Mouse (Mus musculus): ENCODE data around the gene Xpo5. TPM values are rescaled to one million over a fixed set of nuclear protein-coding genes. Genes with fewer than 3 reads are reported as not detected.

The Xpo5 gene
- polyA plus RNA-seq, 1 experiment from 2014 or later, result 29.9 TPM

DNA sequence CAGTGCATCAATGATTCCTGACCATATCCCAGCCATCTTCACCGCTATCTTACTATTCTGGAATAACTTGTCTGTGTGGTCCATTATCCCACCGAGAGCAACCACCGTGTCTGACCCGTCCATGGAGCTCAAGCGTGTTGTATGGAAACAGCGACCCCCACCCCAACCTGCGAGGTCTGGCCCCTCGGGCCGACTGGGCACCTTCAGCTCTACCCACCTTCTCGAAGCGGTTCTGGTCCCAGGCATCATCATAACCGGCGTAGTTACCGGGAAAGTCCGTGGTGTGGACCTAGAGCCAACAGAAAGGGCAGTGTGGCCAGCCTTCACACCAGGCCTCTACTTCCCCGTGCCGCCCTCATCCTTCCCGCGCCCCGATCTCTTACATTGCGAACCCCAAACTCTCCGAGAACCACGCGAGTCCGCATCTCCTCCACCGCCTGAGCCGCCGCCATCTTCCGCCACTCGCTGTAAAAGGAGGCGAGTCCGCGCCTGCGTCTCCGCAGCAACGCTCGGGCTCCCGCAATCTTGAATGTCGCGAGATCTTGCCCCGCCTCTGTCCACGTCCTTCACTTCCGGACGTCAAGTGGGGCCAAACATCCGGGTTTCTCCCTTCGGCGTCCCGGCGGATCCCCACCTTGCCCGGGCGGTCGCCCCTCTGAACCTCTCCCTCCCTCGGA lies 45.1 kb downstream of the Xpo5 start, which contains the start of the genes Polr1c and Yipf3:
Gene Polr1c, minus strand, starts transcription at position 543 of the 677 bp plus-strand sequence.
Gene Yipf3, plus strand, starts transcription at position 569 of the 677 bp plus-strand sequence.
- under 1% methylated on average over 53 of the region's 53 CpGs for WGBS
- Histone ChIP-seq H3K36me3 (peaks cover 74% of the 10 kb centered on the region), H3K4me1 (peaks cover 37% of the 10 kb centered on the region), H3K4me2 (peak within 1 kb of the TSS; percentile 89), H3K9me3 (replicated peaks) (no peaks in the 10 kb centered on the region), H3K9ac (replicated peaks) (peak within 1 kb of the TSS; percentile 93), H3K27me3 (replicated peaks) (no peaks in the 10 kb centered on the region), H3K4me3 (replicated peaks) (peak within 1 kb of the TSS; percentile 81), H3K27ac (replicated peaks) (peak within 1 kb of the TSS; percentile 89)
- peak; percentile 93 for ATAC-seq (ENCODE audit: low FRiP score)

DNA sequence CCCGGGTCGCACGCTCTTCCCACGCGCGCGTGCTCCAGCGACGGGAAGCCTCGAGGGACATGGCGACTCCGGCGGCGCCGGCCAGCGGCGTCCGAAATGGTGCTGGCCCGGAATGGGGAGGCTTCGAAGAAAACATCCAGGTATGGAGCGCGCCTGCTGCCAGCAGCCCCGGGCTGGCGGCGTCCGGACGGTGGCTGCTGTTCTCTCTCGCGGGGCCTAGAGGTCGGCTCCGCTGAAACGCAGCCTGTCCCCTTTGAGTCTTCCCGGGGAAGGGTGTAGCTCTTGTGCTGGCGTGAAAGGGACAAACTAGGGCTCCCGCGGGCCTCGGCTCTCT lies 45.6 kb downstream of the Xpo5 start:
- Histone ChIP-seq H3K9ac (replicated peaks) (peak overlapping the region; percentile 93), H3K36me3 (peaks cover 69% of the 10 kb centered on the region), H3K9me3 (replicated peaks) (no peaks in the 10 kb centered on the region), H3K27ac (replicated peaks) (peak overlapping the region; percentile 89), H3K4me1 (peaks cover 40% of the 10 kb centered on the region), H3K4me2 (peak overlapping the region; percentile 89), H3K4me3 (replicated peaks) (peak overlapping the region; percentile 81), H3K27me3 (replicated peaks) (no peaks in the 10 kb centered on the region)
- ATAC-seq (ENCODE audit: low FRiP score), result peak; percentile 43
- WGBS, result 1% methylated on average over 37 of the region's 37 CpGs

DNA sequence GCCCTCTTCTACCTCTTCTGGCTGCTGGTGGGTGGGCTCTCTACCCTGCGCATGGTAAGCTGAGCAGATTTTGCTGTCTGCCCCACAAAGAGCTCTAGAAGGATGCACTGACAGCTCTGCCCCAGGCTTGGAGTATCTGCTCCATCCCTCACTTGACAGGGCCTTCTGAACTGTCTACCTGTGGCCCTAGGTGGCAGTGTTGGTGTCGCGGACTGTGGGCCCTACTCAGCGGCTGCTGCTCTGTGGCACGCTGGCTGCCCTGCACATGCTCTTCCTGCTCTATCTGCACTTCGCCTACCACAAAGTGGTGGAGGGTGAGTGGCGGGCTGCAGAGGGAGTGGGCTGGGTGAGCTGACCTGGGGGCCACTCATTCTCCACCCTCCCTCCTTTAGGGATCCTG lies 48.6 kb downstream of the Xpo5 start:
- H3K4me2 ChIP-seq, result no peak overlapping the region
- H3K36me3 ChIP-seq, result peaks cover 40% of the 10 kb centered on the region
- H3K4me3 ChIP-seq (replicated peaks), result no peak overlapping the region
- H3K9me3 ChIP-seq (replicated peaks), result no peaks in the 10 kb centered on the region
- no peak overlapping the region for H3K27ac ChIP-seq (replicated peaks)
- peaks cover 56% of the 10 kb centered on the region for H3K4me1 ChIP-seq
- ATAC-seq (ENCODE audit: low FRiP score), result no peak
- WGBS, result 89% methylated on average over 7 of the region's 7 CpGs
- H3K9ac ChIP-seq (replicated peaks), result no peak overlapping the region
- H3K27me3 ChIP-seq (replicated peaks), result no peaks in the 10 kb centered on the region

DNA sequence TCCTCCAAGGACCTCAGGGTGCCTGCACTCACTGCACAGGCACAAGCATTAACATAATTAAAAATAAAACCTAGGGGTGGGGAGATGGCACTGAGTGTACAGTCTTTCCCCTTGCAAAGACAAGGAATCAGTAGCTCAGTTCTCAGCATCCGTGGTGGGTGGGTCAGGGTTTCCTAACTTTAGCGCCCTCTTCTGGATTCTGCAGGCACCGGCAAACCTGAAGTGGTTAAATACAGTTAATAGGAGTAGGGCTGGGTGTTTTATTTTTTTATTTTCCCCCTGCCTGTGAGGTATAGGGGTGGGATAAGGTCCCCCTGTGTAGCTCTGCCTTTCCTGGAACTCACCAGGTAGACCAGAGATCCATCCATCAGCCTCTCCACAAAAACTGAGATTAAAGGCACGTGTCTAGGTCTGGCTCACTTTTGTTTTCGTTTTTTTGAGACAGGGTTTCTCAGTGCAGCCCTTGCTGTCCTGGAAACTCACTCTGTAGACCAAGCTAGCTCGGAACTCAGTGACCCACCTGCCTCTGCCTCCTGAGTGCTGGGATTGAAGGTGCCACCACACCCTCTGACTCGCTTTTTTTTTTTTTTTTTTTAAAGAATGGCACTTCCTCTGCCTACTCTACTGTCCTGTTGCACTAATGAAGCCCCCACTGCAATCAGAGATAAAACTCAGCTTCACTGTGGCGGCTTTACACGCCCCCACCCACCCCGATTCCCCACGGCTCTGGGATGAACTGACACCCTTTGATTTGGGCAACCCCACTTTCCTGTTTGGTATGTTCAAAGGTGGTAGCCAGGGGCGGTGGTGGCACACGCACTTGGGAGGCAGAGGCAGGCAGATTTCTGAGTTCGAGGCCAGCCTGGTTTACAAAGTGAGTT lies 50.2 kb downstream of the Xpo5 start:
- ATAC-seq (ENCODE audit: low FRiP score), result 0 out of 2 replicates have a peak, but pooled peaks have one; percentile 1
- Histone ChIP-seq H3K27me3 (replicated peaks) (no peaks in the 10 kb centered on the region), H3K9ac (replicated peaks) (0 out of 2 replicates have a peak overlapping the region, but pooled peaks have one; percentile 75), H3K4me1 (peaks cover 45% of the 10 kb centered on the region), H3K9me3 (replicated peaks) (no peaks in the 10 kb centered on the region), H3K27ac (replicated peaks) (peak overlapping the region; percentile 78), H3K4me3 (replicated peaks) (peak overlapping the region; percentile 81), H3K4me2 (peak overlapping the region; percentile 94), H3K36me3 (peaks cover 45% of the 10 kb centered on the region)
- WGBS, result 59% methylated on average over 14 of the region's 14 CpGs

DNA sequence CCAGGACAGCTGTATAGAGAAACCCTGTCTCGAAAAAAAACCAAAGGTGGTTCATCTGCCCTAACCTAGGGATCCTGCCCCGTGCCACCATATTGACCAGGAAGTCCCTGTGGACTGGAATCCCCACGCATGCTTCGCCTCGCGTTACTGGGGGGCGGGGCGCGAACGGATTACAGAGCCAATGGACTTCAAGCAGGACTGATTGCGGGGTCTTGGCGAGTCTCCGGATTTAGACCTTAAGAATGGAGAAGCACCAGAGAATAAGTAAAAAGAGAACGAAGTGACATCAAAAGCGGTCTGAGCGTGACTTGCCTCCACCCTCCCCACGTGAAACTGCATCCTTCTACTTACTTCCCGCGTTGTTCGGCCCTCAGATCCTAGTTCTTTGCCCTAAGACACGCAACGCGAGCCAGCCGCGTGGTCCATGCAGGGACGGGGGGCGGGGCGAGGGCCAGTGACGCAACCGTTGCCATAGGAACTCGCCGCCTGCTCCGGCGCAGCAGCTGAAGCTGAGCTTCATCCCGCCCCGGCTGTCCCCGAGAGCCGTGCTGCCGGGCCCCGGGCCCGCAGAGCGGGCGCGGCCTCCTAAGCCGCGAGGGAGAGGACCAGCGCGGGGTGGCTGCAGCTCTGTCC lies 51.0 kb downstream of the Xpo5 start, which contains the start of gene Lrrc73:
Gene Lrrc73, plus strand, starts transcription at position 80 of the 633 bp plus-strand sequence.
- ATAC-seq (ENCODE audit: low FRiP score), result peak; percentile 93
- H3K9ac ChIP-seq (replicated peaks), result peak within 1 kb of the TSS; percentile 75
- H3K4me3 ChIP-seq (replicated peaks), result peak within 1 kb of the TSS; percentile 81
- no peaks in the 10 kb centered on the region for H3K27me3 ChIP-seq (replicated peaks)
- H3K9me3 ChIP-seq (replicated peaks), result no peaks in the 10 kb centered on the region
- peak within 1 kb of the TSS; percentile 78 for H3K27ac ChIP-seq (replicated peaks)
- H3K4me2 ChIP-seq, result peak within 1 kb of the TSS; percentile 94
- peaks cover 53% of the 10 kb centered on the region for H3K36me3 ChIP-seq
- peaks cover 44% of the 10 kb centered on the region for H3K4me1 ChIP-seq
- 2% methylated on average over 47 of the region's 48 CpGs for WGBS

DNA sequence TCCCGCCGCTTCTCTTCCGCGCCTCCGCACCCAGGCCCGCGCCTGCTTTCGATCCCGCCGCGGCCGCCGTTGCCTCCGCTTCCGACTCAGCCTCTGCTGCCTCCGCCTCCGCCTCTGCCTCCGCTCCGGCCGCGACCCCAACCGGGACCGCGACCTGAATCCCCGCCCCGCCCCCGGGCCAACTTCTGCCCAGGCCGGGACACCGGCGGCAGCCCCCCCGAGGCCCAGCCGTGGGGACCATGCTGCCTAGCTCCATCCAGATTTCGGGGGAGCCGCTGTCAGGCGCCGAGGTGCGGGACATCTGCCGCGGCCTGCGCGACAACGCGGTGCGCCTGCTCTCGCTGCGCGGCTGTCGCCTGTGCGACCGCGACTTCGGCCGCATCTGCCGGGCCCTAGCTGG lies 51.5 kb downstream of the Xpo5 start:
- no peaks in the 10 kb centered on the region for H3K9me3 ChIP-seq (replicated peaks)
- 1% methylated on average over 44 of the region's 54 CpGs for WGBS
- ATAC-seq (ENCODE audit: low FRiP score), result peak; percentile 42
- peak overlapping the region; percentile 81 for H3K4me3 ChIP-seq (replicated peaks)
- H3K27ac ChIP-seq (replicated peaks), result peak overlapping the region; percentile 78
- H3K27me3 ChIP-seq (replicated peaks), result no peaks in the 10 kb centered on the region
- peak overlapping the region; percentile 75 for H3K9ac ChIP-seq (replicated peaks)
- peaks cover 55% of the 10 kb centered on the region for H3K36me3 ChIP-seq
- peaks cover 39% of the 10 kb centered on the region for H3K4me1 ChIP-seq
- peak overlapping the region; percentile 94 for H3K4me2 ChIP-seq

DNA sequence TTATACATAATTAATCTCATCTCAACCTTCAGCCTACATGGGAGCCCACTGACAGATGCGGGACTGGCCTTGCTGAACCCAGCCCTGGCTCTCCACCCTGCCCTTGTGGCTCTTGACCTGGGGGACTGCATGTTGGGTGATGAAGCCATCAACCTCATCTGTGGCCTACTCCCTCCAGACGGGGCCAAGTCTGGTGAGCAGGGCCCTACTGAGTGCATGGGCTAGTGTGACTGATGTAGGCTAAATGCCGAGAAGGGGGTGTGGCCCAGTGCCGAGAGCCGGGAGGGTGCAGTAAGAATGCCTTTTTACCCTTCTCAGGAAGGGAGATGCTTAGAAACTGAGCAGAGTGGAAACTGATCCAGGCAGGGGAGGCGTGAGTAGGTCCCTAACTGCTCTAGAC lies 52.6 kb downstream of the Xpo5 start:
- no peak overlapping the region for H3K27ac ChIP-seq (replicated peaks)
- no peaks in the 10 kb centered on the region for H3K9me3 ChIP-seq (replicated peaks)
- peaks cover 30% of the 10 kb centered on the region for H3K4me1 ChIP-seq
- H3K4me2 ChIP-seq, result peak overlapping the region; percentile 94
- ATAC-seq (ENCODE audit: low FRiP score), result no peak
- peaks cover 56% of the 10 kb centered on the region for H3K36me3 ChIP-seq
- 29% methylated on average over 6 of the region's 6 CpGs for WGBS
- peak overlapping the region; percentile 81 for H3K4me3 ChIP-seq (replicated peaks)
- H3K27me3 ChIP-seq (replicated peaks), result no peaks in the 10 kb centered on the region
- peak overlapping the region; percentile 75 for H3K9ac ChIP-seq (replicated peaks)

DNA sequence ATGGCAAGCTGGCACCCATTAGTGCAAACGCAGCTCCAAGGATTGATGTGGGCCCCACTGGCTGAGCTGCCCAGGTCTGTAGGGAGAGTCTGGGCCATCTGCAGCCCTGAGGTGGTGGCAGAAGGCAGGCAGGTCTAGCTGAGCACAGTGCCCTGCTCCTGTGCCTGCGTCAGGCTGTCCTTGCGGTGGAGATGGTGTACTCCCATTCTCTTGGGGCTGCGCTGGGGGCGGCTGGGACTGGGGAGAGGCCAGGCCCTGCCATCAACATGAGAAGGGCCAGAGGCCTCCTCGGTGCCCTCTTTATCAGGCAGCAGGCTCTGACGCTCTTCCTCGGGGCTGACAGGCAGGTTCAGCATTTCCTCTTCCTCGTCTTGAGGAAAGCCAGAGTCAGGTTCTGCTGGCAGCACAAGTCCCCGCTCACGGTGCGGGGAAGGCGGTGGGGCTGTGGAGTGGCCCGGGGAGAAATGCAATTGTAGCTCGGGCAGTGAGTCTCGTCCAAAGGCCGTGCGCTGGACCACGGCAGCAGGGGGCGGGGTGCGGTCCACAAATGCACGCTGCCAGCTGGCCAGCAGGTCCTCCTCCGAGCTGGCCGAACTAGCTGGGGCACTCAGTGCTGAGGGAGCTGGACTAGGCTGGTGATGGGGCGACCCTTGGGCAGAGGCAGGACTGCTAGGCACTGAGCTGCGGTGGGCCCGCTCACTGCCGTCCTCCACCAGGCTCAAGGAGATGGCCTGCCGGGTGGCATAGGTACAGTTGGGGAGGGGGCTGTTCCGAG lies 55.9 kb downstream of the Xpo5 start:
- Histone ChIP-seq H3K4me1 (peaks cover 20% of the 10 kb centered on the region), H3K36me3 (peaks cover 67% of the 10 kb centered on the region), H3K9ac (replicated peaks) (no peak overlapping the region), H3K27me3 (replicated peaks) (no peaks in the 10 kb centered on the region), H3K4me3 (replicated peaks) (no peak overlapping the region), H3K4me2 (no peak overlapping the region), H3K9me3 (replicated peaks) (no peaks in the 10 kb centered on the region), H3K27ac (replicated peaks) (no peak overlapping the region)
- 89% methylated on average over 30 of the region's 30 CpGs for WGBS
- no peak for ATAC-seq (ENCODE audit: low FRiP score)

DNA sequence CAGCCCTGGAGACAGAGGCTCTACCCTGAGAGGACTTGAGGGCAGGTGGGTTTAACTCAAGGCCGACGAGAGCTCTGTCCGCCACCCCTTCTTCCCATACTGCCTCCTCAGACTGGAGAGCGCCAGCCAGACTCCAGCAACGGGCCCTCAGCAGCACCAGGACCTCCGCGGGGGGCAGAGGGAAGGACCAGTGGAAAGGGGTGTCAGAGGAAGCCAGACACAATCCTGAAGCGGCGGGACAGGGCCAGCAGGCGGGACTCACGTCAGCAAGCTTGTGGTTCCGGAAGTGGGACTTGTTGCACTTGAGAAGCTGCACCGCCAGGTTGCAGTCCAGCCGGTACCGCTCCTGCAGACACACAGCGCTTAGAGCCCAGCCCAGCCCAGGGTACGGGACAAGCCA lies 57.1 kb downstream of the Xpo5 start:
- H3K36me3 ChIP-seq, result peaks cover 78% of the 10 kb centered on the region
- H3K27ac ChIP-seq (replicated peaks), result no peak overlapping the region
- peaks cover 13% of the 10 kb centered on the region for H3K4me1 ChIP-seq

DNA sequence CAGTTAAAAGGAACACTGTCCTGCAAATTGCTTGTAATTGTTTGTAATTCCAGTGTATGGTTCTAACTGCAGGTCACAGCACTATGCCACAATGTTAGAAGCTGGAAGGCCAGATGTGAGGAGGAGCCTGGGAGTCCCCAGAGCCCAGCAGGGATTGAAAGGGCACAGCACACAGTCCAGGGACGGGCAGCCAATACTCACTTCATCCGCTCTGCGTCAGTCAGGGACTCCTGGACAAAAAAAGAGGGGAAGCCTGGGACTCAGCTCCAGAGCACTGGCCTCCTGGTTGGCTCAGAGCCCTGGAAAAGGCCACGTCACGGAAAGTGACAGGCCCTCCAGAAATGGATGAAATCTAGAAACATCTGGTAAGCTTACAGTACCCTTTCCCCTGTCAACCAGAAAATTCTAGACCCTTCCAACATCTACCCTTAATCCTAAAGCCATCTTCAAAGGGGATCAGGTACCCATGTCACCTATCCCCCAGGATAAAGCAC lies 59.7 kb downstream of the Xpo5 start:
- no peak for ATAC-seq (ENCODE audit: low FRiP score)
- H3K9ac ChIP-seq (replicated peaks), result no peak overlapping the region
- no peak overlapping the region for H3K4me3 ChIP-seq (replicated peaks)
- WGBS, result 91% methylated on average over 5 of the region's 5 CpGs
- H3K36me3 ChIP-seq, result peaks cover 68% of the 10 kb centered on the region
- H3K9me3 ChIP-seq (replicated peaks), result no peaks in the 10 kb centered on the region
- H3K4me1 ChIP-seq, result 0 out of 2 replicates have a peak, but pooled peaks cover 3% of the 10 kb centered on the region
- no peaks in the 10 kb centered on the region for H3K27me3 ChIP-seq (replicated peaks)
- H3K27ac ChIP-seq (replicated peaks), result no peak overlapping the region
- H3K4me2 ChIP-seq, result no peak overlapping the region

More for the DNA sequence above, 57.1 kb downstream of the Xpo5 start:
- no peaks in the 10 kb centered on the region for H3K27me3 ChIP-seq (replicated peaks)
- H3K4me2 ChIP-seq, result no peak overlapping the region
- no peak for ATAC-seq (ENCODE audit: low FRiP score)
- WGBS, result 94% methylated on average over 17 of the region's 17 CpGs
- no peak overlapping the region for H3K9ac ChIP-seq (replicated peaks)
- no peak overlapping the region for H3K4me3 ChIP-seq (replicated peaks)
- H3K9me3 ChIP-seq (replicated peaks), result no peaks in the 10 kb centered on the region
